Mouse (Mus musculus) lung, embryonic 14.5 days (tissue): ENCODE measurements around the gene Kdsr. TPM values are rescaled to one million over a fixed set of nuclear protein-coding genes. Genes with fewer than 3 reads are reported as not detected.

Experiments used
- ATAC-seq: fragments of 200-750 bp; cut with Nextera tagmentation; 2 replicates; pipeline ENCODE4 v1.8.0; 2017; ENCODE audit warnings: mild to moderate bottlenecking, moderate TSS enrichment, moderate library complexity; ENCODE audit not compliant: insufficient read depth
- DNase-seq: peaks from one replicate; pipeline ENCODE4 v3.0.0-alpha.2; 2015
- H3K27ac ChIP-seq: fragments of 300-500 bp; sonication (generic); 2 replicates; pipeline ENCODE4 v1.5.1; 2014; ENCODE audit warnings: low read depth, mild to moderate bottlenecking, moderate library complexity
- H3K27me3 ChIP-seq: fragments of 300-500 bp; sonication (generic); 2 replicates; pipeline ENCODE4 v1.6.1; 2014; ENCODE audit warnings: low read length, control low read depth; ENCODE audit not compliant: insufficient read depth
- H3K36me3 ChIP-seq: fragments of 300-500 bp; sonication (generic); 2 replicates; pipeline ENCODE4 v1.6.1; 2014; ENCODE audit warnings: control low read depth; ENCODE audit not compliant: insufficient read depth
- H3K4me1 ChIP-seq: fragments of 300-500 bp; sonication (generic); 2 replicates; pipeline ENCODE4 v1.6.1; 2014; ENCODE audit warnings: antibody characterized with exemption, control low read depth; ENCODE audit not compliant: insufficient read depth
- H3K4me2 ChIP-seq: fragments of 300-500 bp; sonication (generic); 2 replicates; pipeline ENCODE4 v1.6.1; 2014; ENCODE audit warnings: mild to moderate bottlenecking
- H3K4me3 ChIP-seq: fragments of 300-500 bp; sonication (generic); 2 replicates; pipeline ENCODE4 v1.5.1; 2014; ENCODE audit warnings: low read depth, low read length
- H3K9ac ChIP-seq: fragments of 300-500 bp; sonication (generic); 2 replicates; pipeline ENCODE4 v1.6.1; 2014
- H3K9me3 ChIP-seq: fragments of 300-500 bp; sonication (generic); 2 replicates; pipeline ENCODE4 v1.6.1; 2016; ENCODE audit warnings: low read depth, low read length, control low read depth
- CTCF ChIP-seq: IDR thresholded peaks from 2 replicates; pipeline ENCODE4 v1.5.1; 2016; ENCODE audit warnings: antibody characterized with exemption, low read depth
- WGBS: fragments of 180-500 bp; shearing (Covaris S2); extraction: QIAGEN DNeasy Blood & Tissue Kit; methylation state at CpG from one replicate; pipeline ENCODE4 v1.1.7; 2014; 5-methylcytosine and 5-hydroxymethylcytosine counted together
- polyA plus RNA-seq: library from polyadenylated mRNA; unstranded; fragments of >200 nt; fragmentation: Nextera tagmentation; extraction: Ambion mirVana; gene quantifications from 2 replicates; pipeline ENCODE4 v1.2.1, GENCODE M21; 2014

The Kdsr gene
- polyA plus RNA-seq: 15.9 and 16.5 TPM in 2 replicates

DNA sequence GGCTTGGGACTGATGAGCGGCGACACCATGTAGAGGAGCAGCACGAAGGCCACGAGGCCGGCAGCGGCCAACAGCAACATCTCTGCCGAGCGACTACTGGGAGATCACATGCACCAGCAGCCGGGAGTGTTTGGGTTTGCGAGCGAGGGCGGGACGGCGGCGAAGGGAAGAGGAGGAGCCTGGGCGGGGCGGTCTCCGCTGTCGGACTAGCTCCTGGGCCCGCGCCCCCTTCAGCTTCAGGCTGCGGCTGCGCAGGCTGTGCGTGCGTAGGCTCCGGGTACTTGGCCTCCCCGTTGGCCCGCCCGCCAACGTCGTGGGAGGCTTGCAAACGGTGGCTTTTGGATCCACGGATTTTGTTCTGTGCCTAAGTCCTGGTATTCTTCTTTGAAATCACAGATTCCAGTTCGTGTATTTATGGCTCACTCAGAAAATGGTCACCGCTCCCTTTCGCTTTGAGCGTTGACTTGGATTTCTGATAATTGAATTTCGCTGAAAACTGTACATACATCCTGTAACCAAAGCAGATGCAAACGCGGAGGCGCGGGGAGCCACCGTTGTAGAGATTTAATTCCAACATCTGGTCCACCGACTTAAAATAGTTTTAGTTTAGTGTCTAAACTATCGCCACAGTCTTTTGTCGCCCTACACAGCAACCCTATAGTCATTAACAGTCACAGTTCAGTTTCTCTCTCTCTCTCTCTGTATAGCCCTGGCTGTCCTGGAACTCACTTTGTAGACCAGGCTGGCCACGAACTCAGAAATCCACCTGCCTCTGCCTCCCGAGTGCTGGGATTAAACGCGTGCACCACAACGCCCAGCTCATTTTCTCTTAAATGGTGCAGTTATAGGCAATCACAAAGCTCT is at the start of gene Kdsr:
Gene Kdsr (minus strand): TSS at position 156 of the 864 bp plus-strand sequence.
- no peaks in the 10 kb centered on the region for H3K9me3 ChIP-seq
- H3K9ac ChIP-seq: peak within 1 kb of the TSS; percentile 69
- peak; percentile 98 for ATAC-seq
- 0 out of 2 replicates have a peak, but pooled peaks cover 2% of the 10 kb centered on the region for H3K36me3 ChIP-seq
- peak; percentile 99 for DNase-seq
- H3K4me3 ChIP-seq: peak within 1 kb of the TSS; percentile 71
- H3K4me1 ChIP-seq: peaks cover 5% of the 10 kb centered on the region; the same call in 1 of the 2 replicates
- H3K4me2 ChIP-seq: peak within 1 kb of the TSS; percentile 95
- no peak; the same call in 1 of the 2 replicates for TF ChIP-seq CTCF
- 4% methylated on average over 51 of the region's 51 CpGs for WGBS
- peak within 1 kb of the TSS; percentile 95 for H3K27ac ChIP-seq
- no peaks in the 10 kb centered on the region for H3K27me3 ChIP-seq

DNA sequence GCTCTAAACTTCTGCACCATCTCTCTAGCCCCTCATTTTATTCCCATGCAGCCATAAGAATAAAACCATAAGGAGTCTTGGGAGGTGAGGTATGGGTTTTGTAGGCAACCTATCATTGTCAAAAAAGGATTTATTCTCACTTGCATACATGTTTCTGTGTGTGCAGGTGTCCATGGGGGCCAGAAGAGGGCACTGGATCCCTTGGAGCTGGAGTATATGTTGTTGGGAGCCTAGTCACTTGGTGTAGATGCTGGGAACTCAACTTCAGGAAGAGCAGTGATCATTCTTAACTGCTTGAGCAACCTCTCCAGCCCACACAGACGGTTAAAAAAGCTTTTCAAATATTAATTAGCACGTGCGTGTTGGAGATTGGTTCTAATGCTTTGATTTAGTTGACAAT is 40.4 kb upstream of the Kdsr start:
- TF ChIP-seq CTCF: no peak
- Histone ChIP-seq H3K27ac (no peak overlapping the region), H3K4me3 (no peak overlapping the region), H3K9ac (no peak overlapping the region), H3K4me1 (0 out of 2 replicates have a peak, but pooled peaks cover 6% of the 10 kb centered on the region), H3K36me3 (no peaks in the 10 kb centered on the region), H3K4me2 (no peak overlapping the region), H3K27me3 (no peaks in the 10 kb centered on the region), H3K9me3 (no peaks in the 10 kb centered on the region)
- 88% methylated on average over 3 of the region's 3 CpGs for WGBS
- DNase-seq (no peak), ATAC-seq (no peak)

DNA sequence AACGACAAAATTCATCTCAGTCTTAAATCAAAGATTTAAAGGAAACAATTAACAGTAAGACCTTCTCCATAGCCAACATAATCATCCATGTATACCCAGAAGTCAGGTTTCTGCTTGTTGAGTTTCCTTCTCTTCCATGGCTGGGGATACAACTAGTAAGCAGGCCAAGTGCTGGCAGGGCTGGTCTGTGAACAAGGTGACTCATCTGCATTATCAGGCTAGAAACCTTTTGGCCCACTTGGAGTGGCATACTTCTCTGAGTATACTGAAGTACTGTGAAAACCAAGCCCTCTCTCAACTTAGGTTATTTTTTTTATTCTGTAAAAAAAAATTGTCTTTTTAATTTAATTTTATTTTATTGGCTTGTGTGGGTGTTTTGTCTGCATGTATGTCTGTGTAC is 39.9 kb upstream of the Kdsr start:
- Histone ChIP-seq H3K4me3 (no peak overlapping the region), H3K4me1 (0 out of 2 replicates have a peak, but pooled peaks cover 7% of the 10 kb centered on the region), H3K27me3 (no peaks in the 10 kb centered on the region), H3K9ac (no peak overlapping the region), H3K36me3 (no peaks in the 10 kb centered on the region), H3K9me3 (no peaks in the 10 kb centered on the region), H3K27ac (no peak overlapping the region), H3K4me2 (no peak overlapping the region)
- TF ChIP-seq CTCF: no peak
- 45% methylated on average over 1 of the region's 1 CpGs for WGBS
- no peak for ATAC-seq
- DNase-seq: no peak

DNA sequence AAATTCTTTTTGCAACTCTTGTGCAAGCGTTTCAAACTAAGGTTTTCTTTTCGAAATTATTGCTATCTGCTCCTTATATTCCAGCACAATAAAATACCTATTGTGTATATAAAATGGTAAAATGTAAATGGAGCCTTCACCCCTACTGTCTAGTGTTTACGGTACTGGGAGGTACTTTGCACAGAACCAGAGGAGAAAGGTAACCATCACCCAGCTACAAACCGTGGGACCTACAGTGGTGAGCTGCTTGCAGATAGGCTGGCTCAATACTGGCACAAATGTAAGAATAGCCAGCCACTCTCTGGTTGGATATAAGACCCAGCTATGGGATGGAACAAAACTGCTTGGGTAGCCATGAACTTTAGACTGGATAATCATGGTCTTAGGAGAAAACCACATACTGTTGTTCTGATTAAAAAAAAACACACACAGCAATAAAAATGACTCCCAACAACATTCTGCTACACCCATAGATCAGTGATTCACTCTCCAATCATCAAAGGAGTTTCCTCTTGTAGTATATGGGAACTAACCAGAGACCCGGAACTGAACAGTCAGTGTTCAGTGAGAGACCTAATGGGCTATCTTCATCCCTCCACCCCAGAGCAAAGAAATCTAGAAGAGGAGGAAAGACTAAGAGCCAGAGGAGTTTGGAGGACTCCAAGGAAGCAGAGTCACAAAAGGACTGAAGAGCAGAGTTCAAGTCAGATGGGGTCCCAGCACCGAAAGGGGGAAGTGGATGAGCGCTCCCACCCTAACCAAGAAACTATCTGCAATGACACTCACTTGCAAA is 37.7 kb upstream of the Kdsr start:
- DNase-seq: no peak
- H3K4me1 ChIP-seq: 0 out of 2 replicates have a peak, but pooled peaks cover 9% of the 10 kb centered on the region
- peak overlapping the region; percentile 91 for H3K4me3 ChIP-seq
- no peaks in the 10 kb centered on the region for H3K27me3 ChIP-seq
- TF ChIP-seq CTCF: no peak
- H3K9me3 ChIP-seq: no peaks in the 10 kb centered on the region
- no peak overlapping the region for H3K27ac ChIP-seq
- H3K9ac ChIP-seq: peak overlapping the region; percentile 97; the same call in 1 of the 2 replicates
- peak; percentile 30; the same call in 1 of the 2 replicates for ATAC-seq
- no peaks in the 10 kb centered on the region for H3K36me3 ChIP-seq
- H3K4me2 ChIP-seq: peak overlapping the region; percentile 74
- WGBS: 62% methylated on average over 7 of the region's 7 CpGs

DNA sequence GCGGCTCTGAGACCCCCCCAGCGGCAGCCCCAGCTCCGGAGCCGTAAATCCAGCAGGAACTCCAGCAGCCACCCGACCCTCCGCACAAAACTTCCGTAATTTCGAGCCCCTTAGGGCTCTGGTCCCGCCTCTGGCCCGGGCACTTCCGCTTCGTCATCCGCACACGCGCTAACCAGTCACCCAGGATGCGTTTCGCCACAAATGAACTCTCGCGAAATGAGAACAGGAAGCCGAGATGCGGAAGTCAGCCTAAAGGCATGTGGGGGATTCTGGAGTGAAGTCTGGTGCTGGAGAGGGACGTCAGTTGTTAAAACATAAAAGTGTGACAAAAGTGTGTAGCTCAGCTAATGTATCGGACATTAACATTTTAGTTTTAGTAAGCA is 37.0 kb upstream of the Kdsr start, which contains the start of gene Vps4b:
Gene Vps4b (minus strand): TSS at position 187 of the 383 bp plus-strand sequence.
- Histone ChIP-seq H3K27me3 (no peaks in the 10 kb centered on the region), H3K9me3 (no peaks in the 10 kb centered on the region), H3K4me2 (peak within 1 kb of the TSS; percentile 74), H3K36me3 (no peaks in the 10 kb centered on the region), H3K9ac (peak within 1 kb of the TSS; percentile 97), H3K4me3 (peak within 1 kb of the TSS; percentile 91), H3K4me1 (0 out of 2 replicates have a peak, but pooled peaks cover 9% of the 10 kb centered on the region), H3K27ac (peak within 1 kb of the TSS; percentile 95)
- under 1% methylated on average over 23 of the region's 23 CpGs for WGBS
- ATAC-seq: peak; percentile 99
- TF ChIP-seq CTCF: no peak
- DNase-seq: peak; percentile 99

DNA sequence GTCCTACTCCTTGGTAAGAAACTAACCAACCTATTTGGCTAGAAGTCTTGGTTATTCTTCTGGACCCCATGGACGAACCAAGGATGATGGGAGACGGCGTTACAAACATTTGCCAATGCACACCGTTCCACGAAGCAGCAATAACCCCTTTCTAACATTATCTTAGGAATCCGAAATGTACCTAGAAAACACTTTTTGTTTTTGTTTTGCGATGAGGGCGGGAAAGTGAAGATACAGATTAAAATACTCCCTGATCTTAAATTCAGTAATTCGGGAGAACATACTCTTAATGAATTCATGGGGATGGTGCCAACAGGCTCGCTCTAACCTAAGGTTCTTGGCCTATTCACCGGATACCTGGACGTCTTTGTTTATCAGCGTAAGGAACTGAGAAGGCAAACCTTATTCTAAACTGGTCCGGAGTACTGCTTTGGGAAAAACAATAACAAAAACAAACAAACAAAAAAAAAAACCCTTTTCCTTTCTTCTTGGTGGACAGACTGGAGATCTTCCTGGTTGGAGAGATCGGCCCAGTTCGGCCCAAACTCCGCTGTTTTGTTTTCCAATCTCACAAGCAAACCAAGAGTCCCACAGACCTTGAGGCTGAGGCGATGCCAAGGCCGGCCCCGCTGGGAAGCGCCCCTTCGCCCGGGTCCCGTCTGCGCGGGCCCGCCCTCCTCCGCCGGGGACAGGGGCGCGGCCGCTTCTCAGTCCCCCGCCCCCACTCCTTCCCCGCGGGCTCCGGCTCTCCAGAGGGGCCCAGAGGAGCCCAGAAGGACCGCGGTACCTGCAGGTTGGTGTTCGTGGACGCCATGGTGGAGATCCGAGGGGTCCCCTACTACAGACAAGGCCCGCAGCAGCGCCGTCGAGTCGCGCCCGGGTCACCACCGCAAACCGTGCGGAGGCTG is 36.4 kb upstream of the Kdsr start:
- Histone ChIP-seq H3K9me3 (no peaks in the 10 kb centered on the region), H3K4me3 (peak overlapping the region; percentile 91), H3K27ac (peak overlapping the region; percentile 95), H3K4me2 (peak overlapping the region; percentile 74), H3K27me3 (no peaks in the 10 kb centered on the region), H3K4me1 (0 out of 2 replicates have a peak, but pooled peaks cover 9% of the 10 kb centered on the region), H3K9ac (peak overlapping the region; percentile 97), H3K36me3 (no peaks in the 10 kb centered on the region)
- no peak for TF ChIP-seq CTCF
- DNase-seq (peak; percentile 66), ATAC-seq (peak; percentile 91)
- 2% methylated on average over 51 of the region's 51 CpGs for WGBS
